Mouse (Mus musculus): ENCODE measurements around the gene Tmcc1.

The Tmcc1 gene

DNA sequence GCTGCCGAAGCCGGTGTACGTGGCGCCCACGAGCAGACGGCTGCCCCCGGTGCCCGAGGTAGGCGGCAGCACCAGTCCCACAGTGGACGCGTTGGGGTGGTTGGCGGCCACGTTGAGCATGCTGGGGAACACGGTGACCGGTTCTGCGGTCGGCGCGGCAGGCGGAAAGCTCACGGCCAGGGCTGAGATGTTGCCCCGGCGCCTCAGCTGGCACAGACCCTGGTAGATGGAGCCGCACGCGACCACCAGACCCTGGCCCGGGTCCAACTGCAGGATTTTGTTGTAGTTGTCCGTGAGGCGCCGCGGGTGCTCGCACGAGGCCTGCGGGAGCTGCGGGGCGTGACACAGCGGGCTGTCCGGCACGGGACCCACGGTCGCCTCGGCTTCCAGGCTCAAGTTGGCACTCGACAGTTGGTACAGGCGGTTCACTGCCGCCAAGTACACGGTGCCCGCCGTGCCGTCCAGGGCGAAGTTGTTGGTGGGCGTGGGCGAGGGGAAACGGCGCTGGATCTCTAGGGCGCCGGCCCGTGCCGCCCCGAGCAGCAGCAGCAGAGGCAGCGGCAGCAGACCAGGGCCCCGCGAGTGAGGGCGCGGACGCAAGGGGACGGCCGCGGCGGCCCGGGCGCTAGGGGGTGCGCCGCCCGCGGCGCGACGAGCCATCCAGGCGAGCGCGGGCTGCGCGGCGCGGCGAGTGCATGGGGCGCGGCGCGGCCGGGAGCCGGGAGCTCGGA lies 199.0 kb downstream of the Tmcc1 start:
- DNase-seq (ENCODE audit: low spot score in 2 of 2) = peak in 1 of 2 experiments; percentile 76

DNA sequence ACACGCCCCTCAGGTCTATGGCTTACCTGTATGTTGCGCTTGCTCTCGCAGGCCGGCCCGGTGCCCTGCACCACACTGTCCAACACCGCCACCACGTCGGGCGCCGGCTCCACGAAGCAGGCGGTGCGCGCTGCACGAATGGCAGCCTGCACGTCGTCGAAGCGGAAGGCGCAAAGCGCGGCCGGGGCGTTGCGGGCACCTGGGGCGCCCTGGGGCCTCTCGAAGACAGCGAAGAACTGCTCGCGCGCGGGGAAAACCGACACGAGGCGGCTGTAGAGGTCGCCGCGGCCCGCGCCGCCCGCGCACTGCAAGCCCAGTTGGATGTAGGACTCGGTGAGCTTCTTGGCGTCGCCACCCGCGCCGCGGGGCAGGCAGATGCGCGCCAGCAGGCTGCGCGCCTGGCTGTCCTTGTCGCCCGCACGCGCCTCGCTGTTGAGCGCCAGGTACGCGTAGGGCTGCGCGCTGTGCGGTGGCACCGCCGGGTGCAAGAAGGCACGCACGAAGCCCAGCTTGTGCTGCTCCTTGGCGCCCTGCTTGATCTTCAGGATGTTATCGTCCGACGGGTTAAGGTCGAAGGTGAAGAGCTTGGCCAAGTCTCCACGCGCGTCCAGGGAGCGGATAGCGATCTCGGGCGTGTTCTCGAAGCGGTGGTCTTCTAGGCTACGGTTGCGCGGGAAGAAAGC lies 199.7 kb downstream of the Tmcc1 start:
- DNase-seq (ENCODE audit: low spot score in 2 of 2) = no peak

DNA sequence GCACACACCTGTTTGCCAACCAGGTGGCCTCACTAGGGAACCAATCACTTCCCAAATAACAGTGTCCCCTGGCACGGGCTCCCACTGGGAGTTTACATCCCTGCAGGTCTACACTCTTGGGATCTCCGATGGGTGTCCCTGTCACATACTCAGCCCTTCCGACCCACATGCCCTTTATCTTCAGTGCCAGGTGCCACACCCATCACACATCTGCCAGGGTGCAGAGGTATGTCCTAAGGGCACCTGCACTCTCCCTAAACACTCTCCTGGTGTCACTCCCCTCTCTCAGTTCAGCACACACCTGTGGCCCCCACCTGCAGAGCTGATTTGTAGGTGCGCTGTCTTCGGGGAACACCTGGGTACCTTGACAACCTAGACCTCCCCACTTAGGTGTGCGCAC lies 200.3 kb downstream of the Tmcc1 start:
- no peak for DNase-seq (ENCODE audit: low spot score in 2 of 2)

DNA sequence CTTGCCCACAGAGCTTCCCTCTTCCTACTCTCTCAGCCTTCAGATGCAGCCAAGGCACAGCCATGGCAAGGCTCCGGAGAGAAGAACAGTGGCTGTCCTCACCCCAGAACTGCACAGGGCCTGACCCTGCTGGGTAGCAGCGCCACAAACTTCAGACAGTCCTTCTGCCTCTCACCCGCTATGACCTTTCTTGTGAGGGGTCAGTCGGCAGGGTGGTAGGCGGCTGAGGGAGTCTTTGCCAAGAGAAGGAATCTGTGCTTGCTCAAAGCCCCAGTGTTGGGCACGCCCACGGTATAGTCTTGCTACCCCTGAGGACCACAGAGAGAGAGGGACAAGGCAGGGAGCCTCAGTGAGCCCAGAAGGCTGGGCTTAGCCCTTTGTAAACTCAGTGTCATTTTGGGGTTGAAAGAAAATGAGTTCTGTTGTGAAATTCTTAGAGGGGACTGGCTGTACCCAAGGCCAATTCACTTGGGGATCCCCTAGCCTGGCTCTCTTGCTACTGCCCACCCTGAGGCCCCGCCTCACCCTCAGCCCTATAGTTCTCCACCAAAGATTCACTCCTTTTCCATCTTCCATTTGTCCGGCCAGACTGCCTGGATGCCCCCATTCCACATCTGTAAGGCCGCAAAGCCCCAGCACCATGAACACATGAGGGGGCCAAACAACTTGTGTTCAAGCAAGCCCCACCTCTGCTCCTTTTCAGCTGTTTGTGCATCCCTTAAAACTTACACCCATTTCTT lies 201.2 kb downstream of the Tmcc1 start:
- peak in 1 of 2 experiments; percentile 62 for DNase-seq (ENCODE audit: low spot score in 2 of 2)

DNA sequence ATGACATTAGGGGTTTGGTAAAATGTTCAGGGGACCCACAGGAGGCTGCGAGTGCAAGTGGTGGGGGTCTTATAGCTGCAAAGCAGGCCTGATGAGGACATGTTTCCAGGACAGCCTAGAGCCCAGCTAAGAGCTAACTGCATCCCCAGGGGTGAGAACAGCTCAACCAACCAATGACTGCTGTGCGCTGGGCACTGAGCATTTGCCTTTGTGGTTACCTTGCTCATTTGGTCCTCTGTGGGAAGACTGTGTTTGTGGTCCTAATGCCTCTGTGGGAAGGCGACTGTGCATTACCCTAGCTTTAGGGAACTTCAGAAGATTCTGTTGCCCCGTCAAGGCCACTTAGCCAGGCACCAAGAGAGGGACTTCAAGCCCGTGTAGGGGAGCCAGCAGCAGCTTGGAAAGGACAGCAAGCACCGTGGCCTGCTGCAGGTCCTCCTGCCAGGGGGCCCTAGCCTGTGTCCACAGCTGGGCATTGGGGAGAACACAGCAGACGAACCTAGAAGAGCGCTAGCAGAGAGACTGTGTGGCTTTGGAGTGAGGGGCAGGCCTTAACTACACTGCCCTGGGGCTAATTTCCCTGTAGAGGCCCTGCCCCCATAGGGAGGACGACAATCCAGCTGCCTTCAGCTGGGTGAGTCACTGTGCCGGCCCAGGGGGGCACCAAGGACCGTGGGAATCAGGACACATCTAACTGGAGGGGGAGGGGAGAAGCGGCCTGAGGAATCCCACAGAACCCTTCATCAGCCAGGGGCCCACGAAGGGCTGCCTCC lies 202.0 kb downstream of the Tmcc1 start:
- DNase-seq (ENCODE audit: low spot score in 2 of 2) = peak in 1 of 2 experiments; percentile 64

DNA sequence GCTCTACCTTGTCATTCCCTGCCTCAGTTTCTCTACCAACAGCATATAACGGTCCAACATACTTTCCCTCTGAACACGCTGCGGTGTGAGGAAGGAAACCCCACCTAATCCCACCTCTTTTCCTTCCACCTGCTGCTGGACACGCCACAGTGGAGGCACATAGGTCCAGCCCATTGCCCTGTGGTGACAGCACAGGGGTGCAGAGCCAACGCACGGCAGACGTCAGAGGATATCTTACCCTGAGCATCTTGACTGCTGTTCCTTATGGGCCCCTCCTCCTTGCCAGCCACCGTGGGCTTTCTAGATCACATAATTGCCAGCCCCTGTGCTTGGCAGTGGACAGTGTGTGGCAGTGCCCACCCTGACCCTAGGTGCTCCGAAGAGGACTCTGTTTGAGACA lies 202.8 kb downstream of the Tmcc1 start:
- no peak for DNase-seq (ENCODE audit: low spot score in 2 of 2)

DNA sequence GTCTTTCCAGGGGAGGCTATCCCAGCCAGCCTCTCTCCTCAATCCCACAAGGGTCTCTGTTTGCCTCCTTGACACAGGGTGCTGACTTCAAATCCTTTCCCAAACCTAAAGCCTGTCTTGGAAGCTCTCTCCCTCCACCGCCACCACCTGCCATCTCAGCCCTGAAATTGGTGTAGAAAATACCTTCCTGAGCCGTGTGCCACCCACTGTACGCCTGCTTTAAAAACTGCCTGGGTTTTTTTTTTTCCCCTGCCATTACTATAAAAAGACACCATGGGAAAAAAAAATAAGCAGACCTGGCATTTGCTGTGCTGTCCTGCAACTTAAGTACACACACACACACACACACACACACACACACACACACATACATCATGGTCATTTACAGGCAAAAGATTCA lies 203.2 kb downstream of the Tmcc1 start:
- DNase-seq (ENCODE audit: low spot score in 2 of 2) = no peak

DNA sequence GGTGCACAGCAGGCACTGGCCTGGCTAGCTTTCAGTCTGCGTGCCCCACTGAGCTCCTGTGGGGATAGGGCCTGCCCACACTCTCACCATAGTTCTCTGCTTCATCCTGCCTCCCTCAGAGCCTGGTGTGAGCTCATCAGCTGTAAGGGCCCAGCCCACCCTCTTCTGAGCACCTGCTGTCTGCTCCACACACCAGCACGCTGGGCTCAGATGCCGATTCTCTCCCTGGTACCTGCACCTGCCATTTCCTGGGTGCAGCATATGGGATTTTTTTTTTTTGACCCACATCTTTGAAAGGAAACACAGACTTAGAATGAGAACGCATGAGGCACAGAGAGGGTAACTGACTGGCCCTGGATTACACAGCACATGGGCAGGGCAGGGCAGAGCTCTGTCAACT lies 203.7 kb downstream of the Tmcc1 start:
- no peak for DNase-seq (ENCODE audit: low spot score in 2 of 2)

DNA sequence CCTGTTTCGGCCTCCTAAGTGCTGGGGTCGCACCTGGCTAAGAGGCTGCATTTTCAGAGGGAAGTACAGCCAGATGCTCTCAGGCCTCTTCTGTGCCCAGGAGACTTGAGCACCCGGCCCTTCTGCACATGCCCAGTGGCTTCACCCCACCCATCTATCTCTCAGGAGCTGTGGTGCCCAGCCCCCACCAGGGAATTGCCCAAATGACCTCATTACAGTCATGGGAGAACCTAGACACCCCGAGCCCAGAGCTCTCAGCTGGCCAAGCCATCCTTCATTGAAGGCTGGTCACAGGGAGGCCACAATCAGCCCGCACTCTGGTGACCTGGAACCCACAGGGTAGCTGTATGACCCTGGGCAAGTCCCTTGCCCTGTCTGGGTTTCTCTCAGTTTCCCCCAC lies 204.3 kb downstream of the Tmcc1 start:
- no peak for DNase-seq (ENCODE audit: low spot score in 2 of 2)

DNA sequence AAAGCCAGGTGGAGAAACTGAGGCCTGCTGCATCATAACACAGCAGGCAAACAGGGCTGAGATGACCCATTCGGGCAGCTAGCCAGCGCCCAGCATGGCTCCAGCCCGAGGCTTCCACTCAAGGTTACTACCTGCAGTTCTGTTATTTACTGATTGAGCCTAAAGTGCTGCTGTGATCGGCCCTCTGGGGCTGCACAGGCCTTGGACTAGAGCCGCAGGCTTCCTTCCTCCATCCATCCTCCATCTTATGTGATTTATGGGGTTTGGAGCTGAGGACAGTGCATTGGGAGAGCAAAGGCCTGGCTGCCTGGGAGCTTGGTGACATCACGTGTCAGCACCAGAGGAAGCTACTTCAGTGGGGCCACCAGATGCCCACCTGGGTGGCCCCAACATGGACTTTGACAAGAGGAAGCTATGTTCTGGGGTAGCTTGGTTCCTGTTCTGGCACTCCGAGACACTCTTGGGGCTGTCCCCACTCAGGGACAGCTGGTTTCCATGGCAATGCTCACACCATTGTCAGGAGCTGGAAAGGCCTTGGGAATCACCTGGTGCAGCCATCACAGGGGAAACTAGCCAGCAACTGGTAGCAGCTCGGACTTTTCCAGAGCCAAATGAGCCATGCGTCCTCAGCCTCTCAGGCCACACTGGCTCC lies 206.1 kb downstream of the Tmcc1 start:
- DNase-seq (ENCODE audit: low spot score in 2 of 2) = no peak

DNA sequence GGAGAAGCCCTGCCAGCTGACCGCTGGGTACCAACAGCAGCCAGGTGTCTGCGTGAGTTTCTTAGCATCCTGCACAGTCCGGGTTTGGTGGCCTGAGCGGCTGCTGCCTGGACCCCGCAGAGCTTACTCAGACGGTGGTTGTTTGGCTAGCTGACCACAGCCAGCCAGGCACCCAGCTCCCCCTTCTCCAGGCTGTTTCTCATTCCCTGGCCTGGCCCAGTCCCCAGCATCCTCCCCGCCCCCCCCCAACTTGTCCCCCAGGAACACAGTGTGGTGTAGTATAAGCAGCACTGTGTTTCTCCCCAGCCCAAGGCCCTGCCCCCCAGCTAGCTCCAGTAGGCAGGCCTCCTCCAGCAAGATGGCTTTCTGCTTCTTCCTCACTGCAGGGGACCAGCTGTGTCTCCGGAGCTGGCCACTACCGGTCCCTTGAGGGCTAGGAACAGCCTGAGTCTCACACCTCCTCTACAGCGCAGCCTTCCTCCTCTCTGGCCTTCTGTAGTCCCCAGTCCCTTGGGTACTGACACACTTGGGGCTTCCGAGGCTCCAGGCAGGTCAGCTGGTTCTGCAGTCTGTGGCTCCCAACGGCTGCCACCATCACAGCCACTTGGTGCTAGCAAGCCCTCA lies 206.7 kb downstream of the Tmcc1 start:
- no peak for DNase-seq (ENCODE audit: low spot score in 2 of 2)

DNA sequence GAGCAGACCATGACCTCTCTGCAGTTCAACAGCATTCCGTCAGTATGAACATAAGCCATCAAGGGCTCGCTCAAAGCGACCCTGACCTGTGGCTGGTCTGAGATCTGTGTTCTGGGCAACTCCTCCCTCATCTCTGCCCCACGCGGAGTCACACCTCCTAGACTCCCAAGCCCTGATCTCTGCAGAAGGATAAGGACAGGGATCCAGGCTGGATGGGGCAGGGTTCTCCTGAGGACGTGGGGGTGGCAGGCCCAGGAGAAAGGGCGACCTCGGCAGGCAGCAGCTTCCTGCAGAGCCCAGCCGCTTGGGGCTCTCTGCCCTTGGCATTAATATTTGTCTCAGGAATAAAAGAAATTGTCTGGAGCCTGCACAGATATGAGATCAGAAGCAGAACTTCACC lies 207.7 kb downstream of the Tmcc1 start:
- DNase-seq (ENCODE audit: low spot score in 2 of 2) = no peak

DNA sequence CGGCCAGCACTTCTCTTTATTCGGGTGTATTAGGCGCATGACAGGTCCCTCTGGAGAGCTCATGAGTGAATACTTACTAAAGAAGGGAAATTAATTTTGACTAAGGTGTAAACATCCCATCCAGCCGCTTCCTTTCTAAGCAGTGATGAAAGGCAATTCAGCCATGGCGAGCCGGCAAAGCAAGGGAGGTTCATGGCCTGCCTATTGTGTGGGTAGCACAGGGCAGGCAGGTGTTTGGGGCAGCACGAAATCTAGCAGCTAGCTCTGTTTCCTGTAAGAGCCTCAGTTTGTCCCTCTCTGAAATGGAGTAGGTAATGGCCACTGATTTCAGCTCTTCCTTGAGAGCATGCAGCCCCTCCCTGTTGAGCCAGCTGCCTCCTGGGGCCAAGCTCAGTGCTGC lies 208.7 kb downstream of the Tmcc1 start:
- no peak for DNase-seq (ENCODE audit: low spot score in 2 of 2)

DNA sequence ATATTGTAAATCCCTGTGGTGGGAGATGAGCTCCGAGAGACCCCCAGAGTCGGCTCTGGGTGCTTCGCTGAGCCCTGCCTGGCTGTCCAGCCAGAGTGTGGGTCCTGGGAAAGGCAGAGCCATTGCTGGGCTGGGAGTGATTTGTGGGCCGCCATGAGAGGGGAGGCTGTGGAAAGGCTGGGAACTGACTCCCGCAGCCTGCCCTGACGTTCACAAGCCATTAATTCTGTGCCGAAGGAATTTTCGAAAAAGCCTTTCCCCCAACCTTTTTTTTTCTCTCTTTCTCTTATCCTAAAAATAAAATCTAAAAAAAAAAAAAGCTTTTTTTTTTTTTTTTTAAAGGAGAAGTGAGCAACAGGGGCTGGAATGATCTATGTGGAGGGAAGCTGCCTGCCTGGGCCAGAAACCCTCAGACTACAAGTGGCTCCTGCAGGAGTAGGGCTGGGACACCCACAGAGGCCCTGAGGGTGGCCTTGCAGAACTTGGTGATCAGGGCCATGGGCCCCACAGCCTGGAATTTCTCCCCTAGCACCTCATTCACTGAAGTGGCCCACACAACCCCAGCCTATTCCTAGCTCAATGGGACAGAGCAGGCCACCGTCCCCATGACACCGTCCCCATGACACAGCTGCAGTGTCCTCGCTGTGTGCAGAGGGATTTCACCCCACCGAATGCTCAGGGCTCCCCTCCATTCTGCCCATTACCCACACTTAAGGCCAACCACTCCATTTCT lies 209.8 kb downstream of the Tmcc1 start:
- no peak for DNase-seq (ENCODE audit: low spot score in 2 of 2)

DNA sequence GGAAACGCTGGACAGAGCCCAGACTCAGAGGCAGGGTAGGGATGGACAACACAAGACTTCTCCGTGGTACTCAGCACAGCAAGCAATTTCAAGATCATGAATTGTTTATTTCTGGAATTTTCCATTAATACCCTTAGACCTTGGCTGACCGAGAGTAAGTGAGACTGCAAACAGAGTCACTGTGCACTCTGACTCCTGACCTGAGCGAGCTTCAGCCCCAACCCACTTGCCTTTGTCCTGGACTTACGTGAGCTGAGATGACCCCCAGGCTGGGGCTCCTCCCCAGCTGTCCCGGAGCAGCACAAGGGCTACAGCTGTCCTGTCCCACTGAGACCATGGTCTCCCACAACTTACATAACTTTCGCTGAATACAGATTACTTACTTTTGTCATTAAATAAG lies 210.4 kb downstream of the Tmcc1 start:
- DNase-seq (ENCODE audit: low spot score in 2 of 2) = no peak

DNA sequence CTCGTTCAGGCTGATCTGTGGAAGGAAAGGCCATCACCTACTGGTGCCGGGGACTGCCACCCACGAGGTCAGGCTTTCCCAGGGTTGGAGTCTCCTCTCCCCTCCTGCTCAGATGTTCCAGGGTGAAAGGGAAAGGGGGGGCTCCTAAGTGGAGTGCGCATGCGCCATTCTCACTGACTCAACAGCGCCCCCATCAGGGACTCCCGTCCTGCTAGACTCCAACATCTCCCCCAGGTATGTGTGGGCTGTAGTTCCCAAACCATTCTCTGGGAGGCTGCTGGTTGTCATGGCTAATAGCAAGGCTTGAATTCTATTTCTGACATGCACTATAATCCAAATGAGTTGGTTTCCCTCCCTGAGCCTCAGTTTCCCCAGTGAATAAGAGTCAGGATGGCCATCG lies 214.7 kb downstream of the Tmcc1 start:
- no peak for DNase-seq (ENCODE audit: low spot score in 2 of 2)

DNA sequence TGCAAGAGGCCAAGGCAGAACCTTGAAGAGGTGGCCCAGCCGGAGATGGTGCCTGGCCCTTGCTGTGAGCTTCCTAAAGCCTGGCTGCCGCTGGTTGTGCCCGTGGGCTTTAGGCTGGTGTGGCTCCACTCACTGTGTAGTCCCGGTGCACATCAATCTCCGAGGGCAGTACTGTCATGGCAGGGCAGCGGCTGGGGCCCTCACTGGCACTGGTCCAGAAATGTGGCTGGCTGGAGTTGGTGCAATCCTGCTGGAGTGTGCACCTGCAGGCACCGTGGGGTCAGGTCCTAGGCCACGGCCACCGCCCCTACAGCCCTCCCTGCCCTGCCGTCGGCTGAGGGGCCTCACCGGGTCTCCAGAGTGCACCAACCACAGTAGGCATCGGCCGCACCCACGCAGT lies 215.5 kb downstream of the Tmcc1 start:
- DNase-seq (ENCODE audit: low spot score in 2 of 2) = no peak

DNA sequence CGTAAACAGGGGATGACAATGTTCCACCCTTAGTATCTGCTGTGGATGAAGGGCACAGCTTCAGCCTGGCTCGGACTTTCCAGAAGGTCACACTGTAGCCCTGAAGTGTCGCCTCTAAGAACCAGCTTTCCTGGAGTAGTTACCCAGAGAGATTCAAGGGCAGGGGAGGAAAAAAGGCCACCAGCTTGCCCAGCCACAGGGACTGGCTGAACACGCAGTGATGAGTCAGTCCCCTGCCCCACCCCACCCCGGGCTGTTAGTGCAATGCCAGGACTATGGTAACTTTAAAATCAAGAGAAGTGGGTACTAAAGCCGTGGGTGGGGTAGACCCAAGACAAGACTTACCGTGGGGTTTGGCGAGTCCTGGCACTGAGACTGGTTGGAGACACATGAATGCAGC lies 217.7 kb downstream of the Tmcc1 start:
- DNase-seq (ENCODE audit: low spot score in 2 of 2) = no peak

DNA sequence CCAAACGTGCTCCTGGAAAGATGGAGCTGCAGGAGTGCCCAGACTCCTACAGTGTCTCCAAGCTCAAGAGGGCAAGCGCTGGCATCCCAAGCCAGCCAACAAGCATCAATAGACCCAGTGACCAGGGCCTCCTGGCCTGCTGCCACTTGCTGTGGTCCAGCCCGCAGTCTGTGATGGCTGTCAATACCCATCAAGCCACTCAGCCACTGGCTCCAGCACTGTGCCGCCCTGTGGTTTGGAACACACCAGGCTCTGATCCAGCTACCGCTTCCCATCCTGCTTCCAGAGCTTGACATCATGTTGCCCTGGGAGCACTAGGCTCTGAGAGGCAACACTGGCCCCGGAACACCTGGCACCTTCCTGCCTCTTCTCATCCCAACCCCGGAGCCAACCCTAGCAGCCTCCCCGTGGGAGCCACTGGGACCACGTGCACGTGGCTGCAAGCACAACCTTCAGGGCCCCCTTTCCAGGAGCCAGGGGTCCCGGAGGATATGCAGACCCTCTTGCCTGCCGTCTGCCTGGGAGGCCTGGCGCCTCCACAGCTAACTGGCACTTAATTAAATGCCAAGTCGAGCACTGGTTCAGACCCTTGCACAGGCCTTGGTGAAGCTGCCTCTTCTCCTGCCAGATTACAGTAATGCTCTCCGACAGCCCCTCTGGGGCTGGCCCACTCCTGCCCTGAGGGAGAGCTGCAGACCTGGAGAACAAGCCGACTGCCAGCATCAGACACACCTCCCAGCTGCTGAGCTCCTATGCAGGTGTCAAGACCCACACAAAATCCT lies 219.2 kb downstream of the Tmcc1 start:
- DNase-seq (ENCODE audit: low spot score in 2 of 2) = no peak
